Mouse (Mus musculus) intestine, postnatal 0 days (tissue): ENCODE data around the gene Ldlrad2. TPM values are rescaled to one million over a fixed set of nuclear protein-coding genes. Genes with fewer than 3 reads are reported as not detected.

Experiments
- ATAC-seq: fragments of 200-750 bp; cut with Nextera tagmentation; 2 replicates; pipeline ENCODE4 v1.8.0; 2017; ENCODE audit warnings: mild to moderate bottlenecking, moderate TSS enrichment, moderate library complexity
- H3K27ac ChIP-seq: fragments of 300-500 bp; sonication (generic); 2 replicates; pipeline ENCODE4 v1.5.1; 2014; ENCODE audit warnings: mild to moderate bottlenecking, low read depth, low read length, moderate library complexity
- H3K27me3 ChIP-seq: fragments of 300-500 bp; sonication (generic); replicated peaks from 2 replicates; pipeline ENCODE4 v1.6.1; 2014; ENCODE audit warnings: low read length, mixed read lengths; ENCODE audit not compliant: control insufficient read depth, insufficient read depth
- H3K36me3 ChIP-seq: fragments of 300-500 bp; sonication (generic); 2 replicates; pipeline ENCODE4 v1.6.1; 2014; ENCODE audit warnings: mild to moderate bottlenecking, moderate library complexity; ENCODE audit not compliant: control insufficient read depth, insufficient read depth
- H3K4me1 ChIP-seq: fragments of 300-500 bp; sonication (generic); replicated peaks from 2 replicates; pipeline ENCODE4 v1.6.1; 2014; ENCODE audit warnings: antibody characterized with exemption, low read length, mixed read lengths; ENCODE audit not compliant: control insufficient read depth, insufficient read depth
- H3K4me2 ChIP-seq: fragments of 300-500 bp; sonication (generic); replicated peaks from 2 replicates; pipeline ENCODE4 v1.6.1; 2014; ENCODE audit warnings: low read depth, mild to moderate bottlenecking, moderate library complexity
- H3K4me3 ChIP-seq: fragments of 300-500 bp; sonication (generic); 2 replicates; pipeline ENCODE4 v1.5.1; 2014; ENCODE audit warnings: low read depth, low read length
- H3K9ac ChIP-seq: fragments of 300-500 bp; sonication (generic); 2 replicates; pipeline ENCODE4 v1.6.1; 2014; ENCODE audit warnings: mild to moderate bottlenecking, low read depth, low read length
- H3K9me3 ChIP-seq: fragments of 300-500 bp; sonication (generic); 2 replicates; pipeline ENCODE4 v1.6.1; 2016; ENCODE audit warnings: mixed run types; ENCODE audit not compliant: control insufficient read depth
- CTCF ChIP-seq: sonication (generic); IDR thresholded peaks from 2 replicates; pipeline ENCODE4 v1.5.1; 2016; ENCODE audit warnings: low read depth, mild to moderate bottlenecking, control low read depth, antibody characterized with exemption, moderate library complexity
- WGBS: fragments of 180-500 bp; shearing (Covaris S2); extraction: QIAGEN DNeasy Blood & Tissue Kit; methylation state at CpG from one replicate; pipeline ENCODE4 v1.1.7; 2014; 5-methylcytosine and 5-hydroxymethylcytosine counted together
- polyA plus RNA-seq: library from polyadenylated mRNA; unstranded; fragments of >200 nt; fragmentation: Nextera tagmentation; extraction: Ambion mirVana; gene quantifications from 2 replicates; pipeline ENCODE4 v1.2.1, GENCODE M21; 2015

Ldlrad2 gene
- polyA plus RNA-seq, 1 experiment from 2014 or later: not detected

- ATAC-seq: no peak
- H3K36me3 ChIP-seq: no peaks in the 10 kb centered on the region
- H3K9ac ChIP-seq: no peak overlapping the region
- no peaks in the 10 kb centered on the region for H3K4me1 ChIP-seq
- whole genome bisulfite sequencing: 4% methylated on average over 39 of the region's 39 CpGs
- peak overlapping the region; percentile 24; the same call in 1 of the 2 replicates for H3K4me3 ChIP-seq
- peak; percentile 85 for TF ChIP-seq CTCF
- no peaks in the 10 kb centered on the region for H3K9me3 ChIP-seq
- H3K27me3 ChIP-seq: 0 out of 2 replicates have a peak, but pooled peaks cover 2% of the 10 kb centered on the region
- peak overlapping the region; percentile 59 for H3K4me2 ChIP-seq
- H3K27ac ChIP-seq: no peak overlapping the region
Observed at GRCm38 (mm10) chr4:137578181-137578845, 3.9 kb upstream of the Ldlrad2 start.

- Histone ChIP-seq H3K9ac (no peak overlapping the region), H3K4me3 (no peak overlapping the region), H3K9me3 (no peaks in the 10 kb centered on the region), H3K36me3 (no peaks in the 10 kb centered on the region), H3K27ac (no peak overlapping the region), H3K27me3 (0 out of 2 replicates have a peak, but pooled peaks cover 2% of the 10 kb centered on the region), H3K4me1 (no peaks in the 10 kb centered on the region), H3K4me2 (no peak overlapping the region)
- WGBS: 97% methylated on average over 12 of the region's 12 CpGs
- no peak for TF ChIP-seq CTCF
- ATAC-seq: no peak
Observed at GRCm38 (mm10) chr4:137577486-137577885, 3.1 kb upstream of the Ldlrad2 start.

GRCm38 (mm10) chr4:137569873-137570272, 4.5 kb downstream of the Ldlrad2 start:
- no peak overlapping the region for H3K9ac ChIP-seq
- peaks cover 35% of the 10 kb centered on the region; the same call in 1 of the 2 replicates for H3K36me3 ChIP-seq
- H3K4me3 ChIP-seq: no peak overlapping the region
- 71% methylated on average over 9 of the region's 9 CpGs for WGBS
- H3K27ac ChIP-seq: no peak overlapping the region
- no peaks in the 10 kb centered on the region for H3K9me3 ChIP-seq
- no peak for ATAC-seq
- no peaks in the 10 kb centered on the region for H3K27me3 ChIP-seq
- H3K4me2 ChIP-seq: no peak overlapping the region
- H3K4me1 ChIP-seq: no peaks in the 10 kb centered on the region
- TF ChIP-seq CTCF: no peak

- Histone ChIP-seq H3K4me2 (no peak overlapping the region), H3K27me3 (no peaks in the 10 kb centered on the region), H3K9me3 (no peaks in the 10 kb centered on the region), H3K9ac (no peak overlapping the region), H3K4me3 (no peak overlapping the region), H3K27ac (no peak overlapping the region), H3K4me1 (no peaks in the 10 kb centered on the region), H3K36me3 (peaks cover 48% of the 10 kb centered on the region; the same call in 1 of the 2 replicates)
- no peak for ATAC-seq
- WGBS: 90% methylated on average over 16 of the region's 16 CpGs
- TF ChIP-seq CTCF: no peak
Observed at GRCm38 (mm10) chr4:137556673-137557210, 17.6 kb downstream of the Ldlrad2 start.

- H3K4me2 ChIP-seq: no peak overlapping the region
- peaks cover 51% of the 10 kb centered on the region for H3K36me3 ChIP-seq
- H3K27me3 ChIP-seq: no peaks in the 10 kb centered on the region
- H3K4me1 ChIP-seq: no peaks in the 10 kb centered on the region
- no peak overlapping the region for H3K27ac ChIP-seq
- no peak overlapping the region for H3K4me3 ChIP-seq
- no peak overlapping the region for H3K9ac ChIP-seq
- no peak for TF ChIP-seq CTCF
- no peaks in the 10 kb centered on the region for H3K9me3 ChIP-seq
- 96% methylated on average over 17 of the region's 17 CpGs for WGBS
- no peak for ATAC-seq
Observed at GRCm38 (mm10) chr4:137553466-137553865, 20.9 kb downstream of the Ldlrad2 start.

- Histone ChIP-seq H3K4me3 (no peak overlapping the region), H3K27me3 (no peaks in the 10 kb centered on the region), H3K9ac (no peak overlapping the region), H3K4me2 (no peak overlapping the region), H3K27ac (no peak overlapping the region), H3K36me3 (peaks cover 71% of the 10 kb centered on the region), H3K9me3 (no peaks in the 10 kb centered on the region), H3K4me1 (no peaks in the 10 kb centered on the region)
- TF ChIP-seq CTCF: peak; percentile 83
- no peak for ATAC-seq
- WGBS: 87% methylated on average over 5 of the region's 5 CpGs
Observed at GRCm38 (mm10) chr4:137546003-137546525, 28.3 kb downstream of the Ldlrad2 start.
